Mouse (Mus musculus): ENCODE results near the gene Clcnkb. TPM values are rescaled to one million over a fixed set of nuclear protein-coding genes. Genes with fewer than 3 reads are reported as not detected.

Clcnkb gene
- not detected in 2 replicates for polyA plus RNA-seq (2014; fragmentation: Nextera tagmentation; extraction: Ambion mirVana)

DNA sequence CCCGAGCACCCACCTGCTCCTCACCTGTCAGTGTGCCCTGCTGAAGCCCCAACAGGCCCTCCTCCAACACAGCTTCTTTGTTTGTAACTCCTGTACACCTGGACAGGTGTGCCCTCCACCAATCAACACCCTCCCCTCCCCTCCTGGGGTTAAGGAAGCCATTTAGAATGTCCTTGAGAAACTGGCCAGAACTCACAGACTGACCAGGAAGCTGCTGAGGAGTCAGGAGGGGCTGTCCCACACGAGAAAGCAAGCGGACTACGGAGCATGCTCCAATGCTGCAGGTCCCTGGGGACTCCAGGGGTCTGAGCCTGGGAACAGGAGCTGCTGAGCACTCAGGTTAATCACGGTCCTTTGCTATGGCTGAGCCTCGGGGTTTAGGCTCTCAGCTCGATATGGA is at the start of gene Clcnkb:
Clcnkb (minus strand) TSS at position 91 of the 400 bp plus-strand sequence.
- whole genome bisulfite sequencing, result 67% methylated on average over 7 of the region's 7 CpGs
- no peak for ATAC-seq (ENCODE audit: insufficient number of reproducible peaks, insufficient read depth, low FRiP score, low read depth)
- no peak within 1 kb of the TSS for H3K4me2 ChIP-seq (replicated peaks; ENCODE audit: low read depth, low read length)
- H3K9me3 ChIP-seq (ENCODE audit: control insufficient read depth, low read depth, low read length), result no peaks in the 10 kb centered on the region
- H3K27me3 ChIP-seq (ENCODE audit: control insufficient read depth, insufficient read depth, low read length), result no peaks in the 10 kb centered on the region
- H3K9ac ChIP-seq (replicated peaks; ENCODE audit: low read depth, low read length), result no peak within 1 kb of the TSS
- H3K36me3 ChIP-seq (ENCODE audit: control insufficient read depth, insufficient read depth, low read length), result no peaks in the 10 kb centered on the region
- H3K27ac ChIP-seq (ENCODE audit: low read length), result no peak within 1 kb of the TSS
- no peak within 1 kb of the TSS for H3K4me3 ChIP-seq (ENCODE audit: low read depth, low read length)
- peaks cover 9% of the 10 kb centered on the region; the same call in 1 of the 2 replicates for H3K4me1 ChIP-seq (ENCODE audit: control insufficient read depth, insufficient read depth, low read length)

DNA sequence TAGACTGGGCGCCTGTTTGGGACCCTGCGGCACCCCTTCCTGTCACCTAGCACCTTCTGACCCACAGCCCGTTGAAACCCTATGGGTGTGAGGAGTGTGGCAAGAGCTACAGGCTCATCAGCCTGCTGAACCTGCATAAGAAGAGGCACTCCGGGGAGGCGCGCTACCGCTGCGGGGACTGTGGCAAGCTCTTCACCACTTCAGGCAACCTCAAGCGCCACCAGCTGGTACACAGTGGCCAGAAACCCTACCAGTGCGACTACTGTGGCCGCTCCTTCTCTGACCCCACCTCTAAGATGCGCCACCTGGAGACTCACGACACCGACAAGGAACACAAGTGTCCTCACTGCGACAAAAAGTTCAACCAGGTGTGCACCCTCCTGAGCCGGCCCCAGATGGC is 48.9 kb upstream of the Clcnkb start:
- H3K9ac ChIP-seq (replicated peaks; ENCODE audit: low read depth, low read length), result no peak overlapping the region
- no peak overlapping the region for H3K4me2 ChIP-seq (replicated peaks; ENCODE audit: low read depth, low read length)
- no peak for ATAC-seq (ENCODE audit: insufficient number of reproducible peaks, insufficient read depth, low FRiP score, low read depth)
- no peak overlapping the region for H3K27ac ChIP-seq (ENCODE audit: low read length)
- H3K27me3 ChIP-seq (ENCODE audit: control insufficient read depth, insufficient read depth, low read length), result no peaks in the 10 kb centered on the region
- H3K4me3 ChIP-seq (ENCODE audit: low read depth, low read length), result no peak overlapping the region
- H3K4me1 ChIP-seq (ENCODE audit: control insufficient read depth, insufficient read depth, low read length), result no peaks in the 10 kb centered on the region
- peaks cover 73% of the 10 kb centered on the region for H3K36me3 ChIP-seq (ENCODE audit: control insufficient read depth, insufficient read depth, low read length)
- WGBS, result 74% methylated on average over 16 of the region's 16 CpGs
- H3K9me3 ChIP-seq (ENCODE audit: control insufficient read depth, low read depth, low read length), result no peaks in the 10 kb centered on the region

DNA sequence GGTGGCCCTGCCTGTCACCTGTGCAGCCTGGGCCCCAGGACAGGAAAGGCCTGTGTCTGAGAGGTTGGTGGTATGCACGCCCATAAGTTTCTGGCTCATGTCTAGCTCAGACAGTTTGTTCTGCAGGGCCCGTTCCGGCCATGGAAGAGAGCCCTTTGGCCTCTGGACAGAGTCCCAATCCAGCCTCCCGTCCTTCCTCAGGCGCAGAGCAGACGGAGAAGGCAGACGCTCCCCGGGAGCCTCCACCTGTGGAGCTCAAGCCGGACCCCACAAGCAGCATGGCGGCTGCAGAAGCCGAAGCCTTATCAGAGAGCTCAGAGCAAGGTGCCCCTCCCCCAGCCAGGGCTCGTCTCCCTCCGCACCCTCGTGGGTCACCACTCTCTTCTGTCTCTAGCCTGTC is 47.7 kb upstream of the Clcnkb start:
- no peak overlapping the region for H3K27ac ChIP-seq (ENCODE audit: low read length)
- H3K4me1 ChIP-seq (ENCODE audit: control insufficient read depth, insufficient read depth, low read length), result no peaks in the 10 kb centered on the region
- 80% methylated on average over 14 of the region's 14 CpGs for WGBS
- H3K27me3 ChIP-seq (ENCODE audit: control insufficient read depth, insufficient read depth, low read length), result no peaks in the 10 kb centered on the region
- ATAC-seq (ENCODE audit: insufficient number of reproducible peaks, insufficient read depth, low FRiP score, low read depth), result no peak
- H3K36me3 ChIP-seq (ENCODE audit: control insufficient read depth, insufficient read depth, low read length), result peaks cover 61% of the 10 kb centered on the region
- H3K9ac ChIP-seq (replicated peaks; ENCODE audit: low read depth, low read length), result no peak overlapping the region
- H3K4me3 ChIP-seq (ENCODE audit: low read depth, low read length), result no peak overlapping the region
- no peak overlapping the region for H3K4me2 ChIP-seq (replicated peaks; ENCODE audit: low read depth, low read length)
- no peaks in the 10 kb centered on the region for H3K9me3 ChIP-seq (ENCODE audit: control insufficient read depth, low read depth, low read length)

DNA sequence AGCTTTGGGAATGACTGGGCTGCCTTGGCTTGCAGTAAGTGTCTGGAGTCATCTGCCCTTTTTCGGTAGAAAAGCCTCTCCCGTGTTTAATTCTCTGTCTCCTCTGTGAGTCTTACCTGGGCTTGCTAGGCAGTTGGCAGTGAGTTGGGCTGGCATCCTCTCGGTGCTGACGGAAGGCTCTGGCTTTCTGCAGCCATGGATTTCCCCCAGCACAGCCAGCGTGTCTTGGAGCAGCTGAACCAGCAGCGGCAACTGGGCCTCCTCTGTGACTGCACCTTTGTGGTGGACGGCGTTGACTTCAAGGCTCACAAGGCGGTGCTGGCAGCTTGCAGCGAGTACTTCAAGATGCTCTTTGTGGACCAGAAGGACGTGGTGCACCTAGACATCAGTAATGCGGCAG is 45.8 kb upstream of the Clcnkb start:
- no peaks in the 10 kb centered on the region for H3K9me3 ChIP-seq (ENCODE audit: control insufficient read depth, low read depth, low read length)
- H3K4me2 ChIP-seq (replicated peaks; ENCODE audit: low read depth, low read length), result no peak overlapping the region
- no peaks in the 10 kb centered on the region for H3K27me3 ChIP-seq (ENCODE audit: control insufficient read depth, insufficient read depth, low read length)
- no peak overlapping the region for H3K9ac ChIP-seq (replicated peaks; ENCODE audit: low read depth, low read length)
- peaks cover 47% of the 10 kb centered on the region for H3K36me3 ChIP-seq (ENCODE audit: control insufficient read depth, insufficient read depth, low read length)
- H3K4me3 ChIP-seq (ENCODE audit: low read depth, low read length), result no peak overlapping the region
- 0 out of 2 replicates have a peak, but pooled peaks cover 4% of the 10 kb centered on the region for H3K4me1 ChIP-seq (ENCODE audit: control insufficient read depth, insufficient read depth, low read length)
- H3K27ac ChIP-seq (ENCODE audit: low read length), result no peak overlapping the region
- WGBS, result 89% methylated on average over 12 of the region's 12 CpGs
- no peak for ATAC-seq (ENCODE audit: insufficient number of reproducible peaks, insufficient read depth, low FRiP score, low read depth)

DNA sequence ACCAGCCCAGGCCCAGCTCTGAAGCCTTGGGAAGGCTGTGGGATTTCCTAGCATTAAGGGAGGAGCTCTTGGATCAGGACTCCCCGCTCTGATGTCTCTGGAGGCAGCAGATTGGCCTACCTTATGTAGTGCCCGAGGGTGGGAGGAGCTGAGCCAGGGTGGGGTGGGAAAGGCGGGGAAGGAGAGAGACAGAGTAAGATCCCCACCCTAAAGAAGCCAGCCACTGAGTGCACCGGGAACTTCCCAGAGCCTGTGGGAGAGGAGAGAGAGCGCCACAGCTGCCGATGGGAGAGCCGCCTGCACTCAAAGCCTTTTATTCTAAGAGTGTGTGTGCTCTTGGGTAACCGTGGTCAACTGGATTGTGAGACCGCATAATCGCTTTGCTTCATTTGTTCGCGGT is 45.3 kb upstream of the Clcnkb start:
- H3K4me2 ChIP-seq (replicated peaks; ENCODE audit: low read depth, low read length), result no peak overlapping the region
- no peak overlapping the region for H3K9ac ChIP-seq (replicated peaks; ENCODE audit: low read depth, low read length)
- no peaks in the 10 kb centered on the region for H3K9me3 ChIP-seq (ENCODE audit: control insufficient read depth, low read depth, low read length)
- H3K27me3 ChIP-seq (ENCODE audit: control insufficient read depth, insufficient read depth, low read length), result no peaks in the 10 kb centered on the region
- no peak for ATAC-seq (ENCODE audit: insufficient number of reproducible peaks, insufficient read depth, low FRiP score, low read depth)
- H3K4me3 ChIP-seq (ENCODE audit: low read depth, low read length), result no peak overlapping the region
- WGBS, result 63% methylated on average over 12 of the region's 12 CpGs
- H3K27ac ChIP-seq (ENCODE audit: low read length), result no peak overlapping the region
- 0 out of 2 replicates have a peak, but pooled peaks cover 4% of the 10 kb centered on the region for H3K4me1 ChIP-seq (ENCODE audit: control insufficient read depth, insufficient read depth, low read length)
- peaks cover 42% of the 10 kb centered on the region for H3K36me3 ChIP-seq (ENCODE audit: control insufficient read depth, insufficient read depth, low read length)

DNA sequence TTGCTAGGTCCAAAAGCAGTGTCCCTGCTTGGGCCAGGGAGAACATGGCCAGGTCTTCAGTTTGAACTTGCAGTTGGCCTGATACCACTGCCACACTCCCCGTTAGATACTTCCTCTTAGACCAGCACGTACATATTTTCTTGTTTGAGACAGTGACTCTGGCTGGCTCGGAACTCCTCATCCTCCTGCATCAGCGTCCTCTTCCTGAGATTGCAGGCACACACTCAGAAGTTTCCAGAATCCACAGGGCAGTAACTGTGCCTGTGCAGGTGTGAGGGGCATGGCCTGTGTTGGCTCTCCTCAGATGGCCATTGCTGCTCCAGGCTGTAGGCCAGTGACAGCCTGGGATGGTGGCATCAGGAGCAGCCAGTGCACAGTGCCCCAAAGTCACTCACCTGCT is 44.7 kb upstream of the Clcnkb start:
- WGBS, result 90% methylated on average over 4 of the region's 4 CpGs
- 0 out of 2 replicates have a peak, but pooled peaks cover 4% of the 10 kb centered on the region for H3K4me1 ChIP-seq (ENCODE audit: control insufficient read depth, insufficient read depth, low read length)
- H3K27ac ChIP-seq (ENCODE audit: low read length), result no peak overlapping the region
- H3K9ac ChIP-seq (replicated peaks; ENCODE audit: low read depth, low read length), result no peak overlapping the region
- H3K9me3 ChIP-seq (ENCODE audit: control insufficient read depth, low read depth, low read length), result no peaks in the 10 kb centered on the region
- H3K36me3 ChIP-seq (ENCODE audit: control insufficient read depth, insufficient read depth, low read length), result peaks cover 36% of the 10 kb centered on the region
- H3K27me3 ChIP-seq (ENCODE audit: control insufficient read depth, insufficient read depth, low read length), result no peaks in the 10 kb centered on the region
- H3K4me3 ChIP-seq (ENCODE audit: low read depth, low read length), result no peak overlapping the region
- no peak for ATAC-seq (ENCODE audit: insufficient number of reproducible peaks, insufficient read depth, low FRiP score, low read depth)
- no peak overlapping the region for H3K4me2 ChIP-seq (replicated peaks; ENCODE audit: low read depth, low read length)

DNA sequence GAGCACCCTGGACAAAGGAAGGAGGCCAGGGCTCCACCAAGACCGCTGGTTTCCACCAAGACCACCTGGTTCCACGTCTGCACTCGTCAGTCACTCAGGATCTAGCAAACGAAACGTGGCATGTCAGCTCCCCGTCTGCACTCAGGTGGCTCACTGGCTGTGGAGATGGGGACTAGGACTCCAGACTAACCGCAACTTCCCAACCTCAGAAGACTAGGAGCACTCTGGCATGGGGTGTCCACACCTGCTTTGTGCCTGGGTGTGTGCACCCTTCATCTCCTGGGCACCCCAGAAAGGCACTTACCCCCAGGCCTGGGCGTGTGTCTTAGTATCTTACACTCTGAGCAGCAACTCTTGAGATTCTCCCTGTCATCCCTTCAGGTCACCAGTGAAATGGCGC is 44.0 kb upstream of the Clcnkb start:
- WGBS, result 86% methylated on average over 9 of the region's 9 CpGs
- H3K27ac ChIP-seq (ENCODE audit: low read length), result peak overlapping the region; percentile 66; the same call in 1 of the 2 replicates
- no peak overlapping the region for H3K9ac ChIP-seq (replicated peaks; ENCODE audit: low read depth, low read length)
- no peaks in the 10 kb centered on the region for H3K27me3 ChIP-seq (ENCODE audit: control insufficient read depth, insufficient read depth, low read length)
- H3K4me1 ChIP-seq (ENCODE audit: control insufficient read depth, insufficient read depth, low read length), result 0 out of 2 replicates have a peak, but pooled peaks cover 4% of the 10 kb centered on the region
- no peaks in the 10 kb centered on the region for H3K9me3 ChIP-seq (ENCODE audit: control insufficient read depth, low read depth, low read length)
- no peak overlapping the region for H3K4me2 ChIP-seq (replicated peaks; ENCODE audit: low read depth, low read length)
- peaks cover 29% of the 10 kb centered on the region for H3K36me3 ChIP-seq (ENCODE audit: control insufficient read depth, insufficient read depth, low read length)
- ATAC-seq (ENCODE audit: insufficient number of reproducible peaks, insufficient read depth, low FRiP score, low read depth), result no peak
- H3K4me3 ChIP-seq (ENCODE audit: low read depth, low read length), result no peak overlapping the region

DNA sequence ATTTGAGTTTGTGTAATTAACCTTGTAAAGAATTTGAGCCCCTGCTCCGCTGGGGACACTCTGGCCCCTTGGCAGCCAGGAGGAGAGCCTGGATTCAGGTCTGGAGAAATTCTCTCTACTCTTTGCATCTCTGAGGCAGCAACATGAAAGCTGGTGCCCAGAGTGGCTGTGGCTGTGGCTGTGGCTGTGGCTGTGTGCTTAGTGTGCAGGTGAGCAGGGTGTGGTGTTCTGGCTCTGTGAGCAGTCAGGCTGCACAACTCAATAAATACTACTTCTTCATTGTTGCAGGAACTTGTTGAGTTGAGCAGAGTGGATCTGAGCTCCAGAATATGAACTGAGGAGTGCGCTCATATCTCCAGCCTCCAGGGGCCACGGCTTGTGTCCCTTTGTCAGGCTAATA is 43.1 kb upstream of the Clcnkb start:
- no peak overlapping the region for H3K4me2 ChIP-seq (replicated peaks; ENCODE audit: low read depth, low read length)
- H3K27ac ChIP-seq (ENCODE audit: low read length), result peak overlapping the region; percentile 66; the same call in 1 of the 2 replicates
- 0 out of 2 replicates have a peak, but pooled peaks cover 4% of the 10 kb centered on the region for H3K4me1 ChIP-seq (ENCODE audit: control insufficient read depth, insufficient read depth, low read length)
- H3K9ac ChIP-seq (replicated peaks; ENCODE audit: low read depth, low read length), result no peak overlapping the region
- H3K9me3 ChIP-seq (ENCODE audit: control insufficient read depth, low read depth, low read length), result no peaks in the 10 kb centered on the region
- H3K4me3 ChIP-seq (ENCODE audit: low read depth, low read length), result no peak overlapping the region
- no peaks in the 10 kb centered on the region for H3K27me3 ChIP-seq (ENCODE audit: control insufficient read depth, insufficient read depth, low read length)
- H3K36me3 ChIP-seq (ENCODE audit: control insufficient read depth, insufficient read depth, low read length), result peaks cover 20% of the 10 kb centered on the region
- 63% methylated on average over 3 of the region's 3 CpGs for WGBS
- no peak for ATAC-seq (ENCODE audit: insufficient number of reproducible peaks, insufficient read depth, low FRiP score, low read depth)

DNA sequence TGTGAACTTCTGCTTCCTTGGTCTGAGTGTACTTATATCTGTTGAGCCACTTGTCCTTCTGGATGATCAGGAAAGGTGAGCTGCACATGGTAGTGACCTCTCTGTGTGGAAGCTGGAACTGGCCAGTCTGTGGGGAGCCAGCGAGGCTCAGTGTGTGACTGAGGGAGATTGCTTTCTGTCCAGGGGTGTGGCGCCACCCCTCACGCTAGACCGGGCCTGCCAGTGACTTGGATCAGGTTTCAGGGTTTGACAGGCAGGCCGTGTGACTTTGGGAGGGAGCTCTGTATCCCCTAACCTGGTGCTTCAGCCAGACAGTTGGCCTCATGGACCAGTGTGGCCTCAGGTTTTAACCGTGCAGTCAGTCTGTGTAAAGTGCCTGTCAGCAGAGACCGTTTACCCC is 42.4 kb upstream of the Clcnkb start:
- H3K4me3 ChIP-seq (ENCODE audit: low read depth, low read length), result no peak overlapping the region
- no peak overlapping the region for H3K9ac ChIP-seq (replicated peaks; ENCODE audit: low read depth, low read length)
- peaks cover 13% of the 10 kb centered on the region for H3K36me3 ChIP-seq (ENCODE audit: control insufficient read depth, insufficient read depth, low read length)
- peak overlapping the region; percentile 66; the same call in 1 of the 2 replicates for H3K27ac ChIP-seq (ENCODE audit: low read length)
- no peaks in the 10 kb centered on the region for H3K27me3 ChIP-seq (ENCODE audit: control insufficient read depth, insufficient read depth, low read length)
- no peak overlapping the region for H3K4me2 ChIP-seq (replicated peaks; ENCODE audit: low read depth, low read length)
- H3K4me1 ChIP-seq (ENCODE audit: control insufficient read depth, insufficient read depth, low read length), result 0 out of 2 replicates have a peak, but pooled peaks cover 4% of the 10 kb centered on the region
- H3K9me3 ChIP-seq (ENCODE audit: control insufficient read depth, low read depth, low read length), result no peaks in the 10 kb centered on the region
- ATAC-seq (ENCODE audit: insufficient number of reproducible peaks, insufficient read depth, low FRiP score, low read depth), result peak; percentile 75
- 10% methylated on average over 7 of the region's 7 CpGs for WGBS

Measured in stomach, embryonic 14.5 days (tissue).